Mouse (Mus musculus) mesoderm, embryonic 11.5 days (tissue): ENCODE data around the gene Ncoa6.
A peak's percentile ranks its signal among the peaks of the same experiment; 100 is the strongest.

ENCODE experiments used
- DNase-seq: peaks from one replicate; pipeline ENCODE4 v3.0.0-alpha.2; 2012; ENCODE audit warnings: low read depth, low spot score

Ncoa6 gene

DNA sequence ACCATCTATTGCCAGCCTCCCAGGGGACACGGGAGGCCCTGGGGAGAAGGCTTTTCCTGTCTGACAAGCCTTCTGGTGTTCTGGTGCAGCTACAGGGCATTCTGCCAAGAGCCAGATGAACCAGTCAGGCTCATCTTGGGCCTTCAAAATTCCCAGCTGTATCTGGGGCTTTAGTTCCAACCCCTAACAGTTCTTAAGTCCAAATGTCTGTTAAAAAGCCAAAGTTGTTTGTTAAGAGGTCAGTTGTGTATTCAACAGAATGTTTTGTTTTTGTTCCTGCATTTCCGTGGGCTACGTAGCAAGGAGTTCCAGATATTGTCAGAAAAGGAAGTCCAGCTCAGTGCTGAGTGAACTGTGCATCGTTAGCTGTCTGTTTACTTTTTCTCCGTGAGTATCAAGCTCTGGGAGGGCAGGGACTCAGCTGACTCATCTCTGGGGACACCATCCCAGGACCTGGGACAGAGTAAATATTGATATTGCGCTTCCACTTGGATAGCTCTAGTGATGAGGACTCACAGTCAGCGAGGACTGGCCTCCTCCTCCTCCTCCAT is 104.3 kb downstream of the Ncoa6 start:
- no peak for DNase-seq

DNA sequence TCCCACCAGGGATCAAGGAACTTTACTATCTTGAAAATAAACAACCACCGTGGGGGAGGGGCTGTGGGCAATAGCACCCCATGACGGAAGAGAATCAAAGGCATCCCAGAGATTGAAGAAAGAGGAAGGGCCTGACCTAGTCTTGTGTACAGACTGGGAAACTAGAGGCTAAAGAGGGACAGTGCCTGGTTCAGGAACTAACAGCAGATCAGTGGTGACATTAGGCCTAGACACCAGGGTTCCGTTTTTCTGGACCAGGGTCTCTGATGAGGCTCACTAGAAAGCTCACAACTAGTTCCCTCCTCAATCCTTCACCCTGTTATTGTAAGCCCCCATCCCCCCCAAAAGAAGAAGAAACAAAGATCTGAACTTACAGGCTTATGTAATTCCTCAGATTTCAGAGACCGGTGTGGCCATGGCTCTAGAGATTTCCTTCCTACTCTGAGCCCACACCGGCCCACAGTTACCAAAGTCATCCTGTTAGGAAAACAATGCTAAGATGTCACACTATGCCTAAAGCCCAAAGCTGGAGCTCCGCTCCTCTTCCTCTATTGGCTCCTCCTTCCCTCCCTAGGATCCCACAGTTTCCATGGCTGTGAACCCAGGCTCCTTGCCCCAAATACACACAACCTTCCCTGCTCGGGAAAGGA is 105.9 kb downstream of the Ncoa6 start:
- DNase-seq: no peak

DNA sequence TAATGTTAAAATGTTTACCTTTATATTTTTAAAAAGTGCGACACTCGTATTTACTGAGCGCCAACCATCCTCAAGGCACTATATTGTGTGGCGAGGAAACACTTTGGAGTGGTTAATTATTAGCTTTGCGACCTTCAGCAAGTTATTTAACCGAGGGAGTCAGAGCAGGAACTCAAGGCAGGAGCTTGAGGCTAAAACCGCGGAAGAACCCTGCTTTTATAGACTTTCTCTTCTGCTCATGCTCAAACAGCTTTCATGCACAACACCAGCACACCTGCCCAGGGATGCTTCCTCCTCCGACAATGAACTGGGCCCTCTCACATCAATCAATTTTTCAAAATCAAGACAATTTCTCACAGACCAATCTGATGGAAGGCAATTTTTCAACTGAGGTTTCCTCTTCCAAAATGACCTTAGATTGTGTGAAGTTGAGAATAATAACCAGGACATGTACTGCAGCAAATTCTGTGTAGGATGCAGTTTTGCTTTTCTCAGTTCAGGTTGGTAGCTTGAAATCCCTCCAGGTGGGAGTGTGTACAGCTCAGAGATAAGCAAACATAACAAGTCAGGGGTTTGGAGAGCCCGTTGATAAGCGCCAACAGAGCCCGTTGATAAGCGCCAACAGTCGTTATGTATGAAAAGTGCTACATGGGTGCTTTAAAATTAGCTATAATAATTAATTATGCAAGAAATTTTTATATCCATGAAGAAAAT is 115.9 kb downstream of the Ncoa6 start:
- peak; percentile 8 for DNase-seq

DNA sequence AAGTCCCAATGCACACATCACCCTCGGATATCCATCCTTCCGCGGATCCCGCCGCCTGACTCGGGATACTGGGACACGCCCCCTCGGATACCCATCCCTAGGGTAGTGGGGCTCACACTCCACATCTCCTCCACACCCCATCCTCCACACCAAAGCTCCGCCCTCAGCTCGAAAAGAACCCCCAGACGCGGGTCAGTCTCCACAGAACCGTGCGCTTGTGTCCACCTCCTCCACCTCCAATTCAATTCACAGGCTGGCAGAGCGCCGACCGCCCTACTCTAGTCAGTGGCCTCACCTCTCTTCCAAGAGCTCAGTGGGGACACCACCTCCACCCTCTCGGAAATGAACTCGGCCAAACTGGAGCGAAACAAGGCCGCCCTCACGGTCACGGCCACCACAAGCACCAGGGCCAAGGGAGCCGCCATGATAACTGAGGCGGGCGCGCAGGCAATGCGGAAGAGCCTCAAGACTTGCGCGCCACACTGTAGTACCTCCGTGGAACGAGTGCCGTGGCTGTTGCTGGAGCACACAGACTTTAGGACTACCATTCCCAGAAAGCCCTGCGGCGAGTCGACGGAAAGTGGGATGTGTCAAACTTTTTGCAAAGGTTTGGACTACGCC is 116.6 kb downstream of the Ncoa6 start, which contains the start of gene Pigu:
Gene Pigu (minus strand): TSS at position 460 of the 621 bp plus-strand sequence.
- peak; percentile 92 for DNase-seq

DNA sequence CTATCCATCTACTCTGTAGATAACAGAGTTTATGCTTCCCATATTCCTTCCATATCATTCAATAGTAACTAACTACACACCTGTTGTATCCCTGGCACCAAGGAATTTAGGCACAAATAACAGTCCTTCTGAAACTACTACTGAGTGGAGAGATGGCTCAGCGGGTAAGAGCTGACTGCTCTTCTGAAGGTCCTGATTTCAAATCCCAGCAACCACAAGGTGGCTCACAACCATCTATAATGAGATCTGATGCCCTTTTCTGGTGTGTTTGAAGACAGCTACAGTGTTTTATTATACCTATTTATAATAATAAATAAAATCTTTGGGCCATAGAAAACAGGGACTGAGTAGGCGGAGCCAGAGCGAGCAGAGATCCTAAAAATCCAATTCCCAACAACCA is 119.3 kb downstream of the Ncoa6 start:
- DNase-seq: no peak

DNA sequence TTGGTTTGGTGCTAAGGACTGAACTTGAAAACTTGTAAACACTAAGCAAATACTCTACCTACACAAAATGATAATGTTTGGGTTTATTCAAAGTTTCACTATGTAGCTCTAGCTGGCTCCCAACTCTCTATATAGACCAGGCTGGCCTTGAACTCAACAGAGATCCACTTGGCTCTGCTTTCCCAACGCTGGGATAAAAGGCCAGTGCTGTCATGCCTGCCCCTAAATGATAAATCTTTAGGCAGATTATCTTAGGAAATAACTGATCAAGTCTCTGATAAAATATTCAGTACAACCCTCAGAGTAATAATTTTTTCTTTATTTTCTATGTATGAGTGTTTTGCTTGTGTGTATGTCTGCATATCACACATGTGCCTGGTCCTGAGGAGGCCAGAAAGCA is 127.0 kb downstream of the Ncoa6 start:
- no peak for DNase-seq
